Mouse (Mus musculus) brain, embryonic 14.5 days (tissue): ENCODE data around the gene Pbx2. TPM values are rescaled to one million over a fixed set of nuclear protein-coding genes. Genes with fewer than 3 reads are reported as not detected.
"Not testable (repeated sequence)": the region's sequence is repeated elsewhere in the genome, so short reads cannot be mapped to it uniquely, and the experiment has no call there.

ENCODE experiments used
- DNase-seq: peaks from one replicate; pipeline ENCODE4 v3.0.0-alpha.2; 2011; ENCODE audit warnings: low read depth
- CTCF ChIP-seq: fragments of 200-500 bp; IDR thresholded peaks from 2 replicates; pipeline ENCODE4 v1.5.1; 2012; ENCODE audit warnings: inconsistent platforms, mild to moderate bottlenecking, moderate library complexity, borderline replicate concordance; ENCODE audit not compliant: insufficient read depth, insufficient read length; ENCODE audit errors: extremely low read depth
- POLR2A ChIP-seq: fragments of 200-500 bp; IDR thresholded peaks from 2 replicates; pipeline ENCODE4 v1.6.1; 2012; ENCODE audit warnings: mild to moderate bottlenecking, inconsistent platforms, borderline replicate concordance; ENCODE audit not compliant: poor library complexity, insufficient read depth, insufficient read length, severe bottlenecking; ENCODE audit errors: extremely low read depth
- polyA plus RNA-seq: library from polyadenylated mRNA; depleted of rRNA; stranded (reverse); fragments of >200 nt; gene quantifications from 2 replicates; pipeline ENCODE4 v1.2.3, GENCODE M21; 2012; rRNA removed

Gene Pbx2
- polyA plus RNA-seq, result 107 and 115 TPM in 2 replicates

- TF ChIP-seq POLR2A (no peak), CTCF (no peak)
- peak; percentile 88 for DNase-seq
Measured at GRCm38 (mm10) chr17:34591029-34591993, at the start of gene Pbx2. Pbx2 (plus strand) TSS chr17:34591266.

- DNase-seq, result not testable (repeated sequence)
Measured at GRCm38 (mm10) chr17:34543567-34543966, 47.5 kb upstream of the Pbx2 start.

GRCm38 (mm10) chr17:34546797-34547196, 44.3 kb upstream of the Pbx2 start:
- TF ChIP-seq CTCF (no peak), POLR2A (no peak)
- no peak for DNase-seq

- TF ChIP-seq POLR2A (no peak), CTCF (no peak)
- no peak for DNase-seq
Measured at GRCm38 (mm10) chr17:34547601-34548000, 43.5 kb upstream of the Pbx2 start.

GRCm38 (mm10) chr17:34549156-34549555, 41.9 kb upstream of the Pbx2 start:
- DNase-seq, result no peak
- TF ChIP-seq POLR2A (no peak), CTCF (no peak)

- no peak for DNase-seq
- no peak for TF ChIP-seq CTCF
- TF ChIP-seq POLR2A, result no peak
Measured at GRCm38 (mm10) chr17:34549843-34550242, 41.2 kb upstream of the Pbx2 start.

GRCm38 (mm10) chr17:34555483-34555882, 35.6 kb upstream of the Pbx2 start:
- peak; percentile 69 for DNase-seq
- TF ChIP-seq POLR2A (no peak), CTCF (peak; percentile 90)

- TF ChIP-seq CTCF (no peak), POLR2A (no peak)
- no peak for DNase-seq
Measured at GRCm38 (mm10) chr17:34556406-34556805, 34.7 kb upstream of the Pbx2 start.

- TF ChIP-seq CTCF (no peak), POLR2A (no peak)
- no peak for DNase-seq
Measured at GRCm38 (mm10) chr17:34557411-34557810, 33.7 kb upstream of the Pbx2 start.

GRCm38 (mm10) chr17:34559116-34559515, 31.9 kb upstream of the Pbx2 start:
- DNase-seq, result no peak
- no peak for TF ChIP-seq POLR2A
- TF ChIP-seq CTCF, result no peak

GRCm38 (mm10) chr17:34559895-34560294, 31.2 kb upstream of the Pbx2 start:
- no peak for TF ChIP-seq POLR2A
- TF ChIP-seq CTCF, result no peak
- no peak for DNase-seq

GRCm38 (mm10) chr17:34560438-34560837, 30.6 kb upstream of the Pbx2 start:
- no peak for DNase-seq
- no peak for TF ChIP-seq POLR2A
- no peak for TF ChIP-seq CTCF

GRCm38 (mm10) chr17:34561200-34561599, 29.9 kb upstream of the Pbx2 start:
- peak; percentile 18 for DNase-seq
- TF ChIP-seq CTCF, result no peak
